Mouse (Mus musculus): Measurements from ENCODE around the gene Tlk2. TPM values are rescaled to one million over a fixed set of nuclear protein-coding genes. Genes with fewer than 3 reads are reported as not detected.

The Tlk2 gene
- total RNA-seq, 2 experiments from 2014 or later: 40.4 to 54.7 TPM

- ATAC-seq (ENCODE audit: poor library complexity, severe bottlenecking): no peak
Measured at GRCm38 (mm10) chr11:105247321-105247720, 68.7 kb downstream of the Tlk2 start.

- ATAC-seq (ENCODE audit: poor library complexity, severe bottlenecking): no peak
Measured at GRCm38 (mm10) chr11:105259733-105260132, 81.1 kb downstream of the Tlk2 start.

DNA sequence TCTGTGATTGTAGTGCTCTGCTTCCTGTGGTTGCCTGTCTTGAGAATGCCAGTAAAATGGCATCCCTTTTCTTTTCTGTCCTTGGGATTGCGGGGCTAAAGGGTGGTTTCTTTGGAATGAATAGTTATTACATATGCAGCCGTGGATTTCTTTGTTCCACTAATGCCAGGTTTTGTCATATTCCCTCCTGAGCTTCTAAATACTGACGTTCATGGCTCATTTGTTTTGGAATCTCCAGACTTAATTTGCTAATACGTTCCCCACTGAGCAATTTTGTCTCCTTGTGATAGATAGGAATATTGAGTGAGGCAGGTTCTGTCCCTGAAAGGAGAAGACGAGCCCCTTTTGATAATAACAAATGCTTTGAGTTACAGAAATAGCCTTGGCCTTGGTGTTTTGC lies 82.5 kb downstream of the Tlk2 start:
- ATAC-seq (ENCODE audit: poor library complexity, severe bottlenecking): no peak

GRCm38 (mm10) chr11:105261601-105262351 lies 83.2 kb downstream of the Tlk2 start:
- no peak for ATAC-seq (ENCODE audit: poor library complexity, severe bottlenecking)

GRCm38 (mm10) chr11:105264506-105264905 lies 85.9 kb downstream of the Tlk2 start:
- no peak for ATAC-seq (ENCODE audit: poor library complexity, severe bottlenecking)

DNA sequence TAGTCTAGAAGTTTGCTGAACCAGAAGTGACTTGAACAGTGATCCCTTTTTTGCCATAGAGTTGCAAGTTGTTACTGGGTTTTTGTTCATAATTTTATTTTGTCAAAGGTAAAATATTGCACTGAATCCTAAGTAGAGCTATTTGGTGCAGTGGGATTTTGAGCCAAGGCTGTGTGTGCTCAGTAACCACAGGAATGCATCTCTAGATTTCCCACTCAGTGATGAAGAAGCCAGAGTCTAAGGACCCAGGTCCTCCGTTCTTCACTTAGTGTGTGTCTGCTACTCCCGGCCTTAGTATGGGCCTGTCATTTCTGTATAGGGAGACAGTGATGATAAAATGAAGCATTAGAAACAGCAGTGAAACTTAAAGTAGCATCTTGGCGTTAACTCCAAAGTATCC lies 86.4 kb downstream of the Tlk2 start:
- no peak for ATAC-seq (ENCODE audit: poor library complexity, severe bottlenecking)

- ATAC-seq (ENCODE audit: poor library complexity, severe bottlenecking): peak; percentile 66
Measured at GRCm38 (mm10) chr11:105270155-105270554, 91.5 kb downstream of the Tlk2 start.

DNA sequence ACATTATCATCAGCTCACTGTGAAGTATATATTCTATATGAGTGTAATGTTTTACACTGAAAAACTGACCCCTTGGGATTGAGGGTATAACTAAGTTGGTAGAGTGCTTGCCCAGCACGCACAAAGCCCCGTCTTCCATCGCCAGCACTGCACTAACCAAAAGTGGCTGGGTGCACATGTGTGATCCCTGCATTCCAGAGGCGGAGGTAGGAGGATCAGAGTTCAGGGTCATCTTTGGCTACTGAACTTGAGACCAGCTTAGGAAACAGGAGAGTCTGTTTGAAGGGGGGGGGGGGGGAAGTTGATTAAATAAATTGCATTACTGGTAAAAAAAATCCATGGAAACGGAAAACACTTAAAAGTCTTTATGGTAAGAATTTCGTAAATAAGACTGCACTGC lies 101.8 kb downstream of the Tlk2 start:
- ATAC-seq (ENCODE audit: poor library complexity, severe bottlenecking): no peak

- ATAC-seq (ENCODE audit: poor library complexity, severe bottlenecking): no peak
Measured at GRCm38 (mm10) chr11:105281291-105281690, 102.7 kb downstream of the Tlk2 start.

- no peak for ATAC-seq (ENCODE audit: poor library complexity, severe bottlenecking)
Measured at GRCm38 (mm10) chr11:105281763-105282459, 103.3 kb downstream of the Tlk2 start.

DNA sequence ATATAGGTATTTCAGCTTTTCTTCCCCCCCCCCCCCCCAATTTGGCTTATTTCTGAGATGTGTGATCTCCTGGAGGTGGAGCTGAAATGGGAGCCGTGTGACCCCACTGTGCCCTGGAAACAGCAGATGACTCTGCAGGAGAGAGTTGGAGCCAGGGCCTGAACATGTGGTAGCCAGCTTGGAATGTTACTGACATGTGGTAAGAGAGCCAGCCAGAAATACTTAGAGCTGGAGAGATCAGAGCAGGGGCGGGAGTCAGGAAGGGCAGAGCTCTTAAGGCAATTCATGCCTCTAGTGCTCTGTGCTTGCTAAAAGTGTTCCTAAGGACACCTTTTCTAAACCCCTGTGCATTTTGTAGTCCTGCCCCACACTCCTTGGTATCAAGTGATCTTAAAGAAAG lies 103.9 kb downstream of the Tlk2 start:
- ATAC-seq (ENCODE audit: poor library complexity, severe bottlenecking): no peak

DNA sequence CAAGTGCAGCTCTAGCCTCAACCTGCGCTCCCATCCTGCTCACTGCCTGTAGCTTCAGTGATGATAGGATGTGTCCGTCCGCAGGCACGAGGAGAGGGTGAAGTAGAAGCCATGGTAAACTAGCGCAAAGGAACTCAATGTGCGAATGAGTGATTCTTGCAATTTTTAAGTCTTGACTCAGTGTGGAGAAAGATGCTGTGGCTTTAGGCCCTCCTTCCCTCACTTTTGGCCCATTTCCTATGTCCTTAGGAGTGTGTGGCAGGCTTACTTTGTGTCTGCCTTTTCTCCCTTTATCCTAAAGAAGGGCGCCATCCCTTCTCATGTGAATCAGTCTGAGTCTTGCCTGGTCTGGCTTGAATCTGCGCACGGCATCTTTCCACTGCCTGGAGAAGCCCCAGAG lies 104.4 kb downstream of the Tlk2 start:
- no peak for ATAC-seq (ENCODE audit: poor library complexity, severe bottlenecking)

GRCm38 (mm10) chr11:105285720-105286119 lies 107.1 kb downstream of the Tlk2 start:
- ATAC-seq (ENCODE audit: poor library complexity, severe bottlenecking): no peak

DNA sequence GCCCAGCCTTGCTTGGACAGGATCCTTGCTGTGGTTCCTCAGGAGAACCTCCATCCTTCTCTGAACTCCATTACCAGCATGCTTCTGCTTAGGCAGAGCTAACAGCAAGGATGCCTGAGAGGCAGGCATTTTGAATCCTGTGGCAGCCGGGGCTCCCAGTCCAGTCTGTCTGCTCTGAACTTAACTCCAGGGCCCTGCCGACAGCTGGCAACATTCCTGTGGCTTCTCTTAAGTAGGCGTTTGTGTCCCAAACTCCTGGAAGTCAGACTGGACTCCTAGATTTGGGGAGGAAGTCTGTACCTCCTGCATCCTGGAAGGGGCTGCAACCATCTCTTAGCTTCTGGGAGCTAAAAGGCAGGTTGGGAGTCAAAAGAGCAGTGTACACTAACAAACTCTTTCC lies 110.8 kb downstream of the Tlk2 start:
- ATAC-seq (ENCODE audit: poor library complexity, severe bottlenecking): no peak

- no peak for ATAC-seq (ENCODE audit: poor library complexity, severe bottlenecking)
Measured at GRCm38 (mm10) chr11:105291681-105292123, 113.1 kb downstream of the Tlk2 start.

GRCm38 (mm10) chr11:105292124-105293071 lies 113.8 kb downstream of the Tlk2 start, which contains the start of gene Mrc2:
Mrc2 (plus strand) TSS chr11:105292643.
- peak; percentile 20; the same call in 1 of the 2 replicates for ATAC-seq (ENCODE audit: poor library complexity, severe bottlenecking)

DNA sequence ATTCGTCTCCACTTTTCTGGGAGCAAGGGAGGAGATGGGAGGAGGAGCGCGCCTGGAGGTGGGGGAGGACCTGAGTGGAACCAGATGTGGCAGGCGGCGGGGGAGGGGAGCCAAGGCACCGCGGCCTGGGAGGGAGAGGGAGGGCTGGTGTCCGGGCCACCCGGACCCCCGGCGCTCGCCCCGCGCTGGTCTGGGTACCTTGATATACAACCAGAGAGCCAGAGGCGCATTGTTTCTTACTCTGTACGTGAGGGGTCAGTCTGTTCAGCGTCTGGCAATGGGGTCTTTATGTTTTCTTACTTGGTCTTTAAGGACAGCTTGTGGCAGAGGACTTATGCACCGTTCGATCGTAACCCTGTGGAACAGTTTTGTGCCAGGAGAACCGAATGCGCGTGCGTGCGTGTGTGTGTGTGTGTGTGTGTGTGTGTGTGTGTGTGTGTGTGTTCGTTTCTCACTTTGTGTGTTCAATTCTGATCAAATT lies 114.5 kb downstream of the Tlk2 start:
- ATAC-seq (ENCODE audit: poor library complexity, severe bottlenecking): no peak

GRCm38 (mm10) chr11:105293901-105294494 lies 115.4 kb downstream of the Tlk2 start:
- no peak for ATAC-seq (ENCODE audit: poor library complexity, severe bottlenecking)

GRCm38 (mm10) chr11:105296084-105296483 lies 117.5 kb downstream of the Tlk2 start:
- no peak for ATAC-seq (ENCODE audit: poor library complexity, severe bottlenecking)

DNA sequence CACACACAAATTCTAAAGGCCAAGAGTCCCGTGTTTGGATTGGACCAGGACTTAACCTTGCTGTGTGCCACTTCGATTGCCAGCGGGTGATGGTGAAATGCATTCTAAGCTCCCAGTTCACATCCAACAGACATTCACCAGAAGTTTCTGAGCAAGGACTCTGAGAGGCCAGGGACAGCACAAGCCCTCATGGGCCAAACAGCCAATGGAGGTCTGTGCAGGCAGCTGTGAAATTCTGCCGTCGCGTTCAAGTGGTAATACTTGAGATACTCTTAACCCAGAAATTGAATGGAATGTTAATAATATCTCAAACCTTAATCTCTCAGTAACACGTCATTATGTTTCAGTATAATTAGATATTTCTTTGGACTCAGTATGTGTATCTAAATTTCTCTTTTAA lies 131.6 kb downstream of the Tlk2 start:
- ATAC-seq (ENCODE audit: poor library complexity, severe bottlenecking): no peak
